Mouse (Mus musculus) spleen, adult 2 months (tissue): ENCODE results near the gene Nup188. TPM values are rescaled to one million over a fixed set of nuclear protein-coding genes. Genes with fewer than 3 reads are reported as not detected.

Source experiments
- DNase-seq, 2 experiments: peaks; one replicate each; pipeline versions ENCODE4 v3.0.0 to v3.0.0-alpha.2; 2012 to 2021; ENCODE audit warnings: low spot score in 2 of 2, low read depth in 1 of 2
- H3K27ac ChIP-seq: fragments of 200-500 bp; 2 replicates; pipeline ENCODE4 v1.5.1; 2012; ENCODE audit warnings: low read length, inconsistent platforms; ENCODE audit not compliant: insufficient read depth
- H3K27me3 ChIP-seq: fragments of 200-500 bp; 2 replicates; pipeline ENCODE4 v1.6.1; 2012; ENCODE audit warnings: mild to moderate bottlenecking, moderate library complexity, low read length, inconsistent platforms; ENCODE audit not compliant: control insufficient read depth, insufficient read depth
- H3K36me3 ChIP-seq: fragments of 200-500 bp; 2 replicates; pipeline ENCODE4 v1.6.1; 2012; ENCODE audit warnings: mild to moderate bottlenecking, low read length, inconsistent platforms; ENCODE audit not compliant: control insufficient read depth, insufficient read depth
- H3K4me1 ChIP-seq: fragments of 200-500 bp; 2 replicates; pipeline ENCODE4 v1.6.1; 2011; ENCODE audit warnings: inconsistent platforms; ENCODE audit not compliant: control insufficient read depth, insufficient read depth, insufficient read length
- H3K4me3 ChIP-seq: fragments of 200-500 bp; 2 replicates; pipeline ENCODE4 v1.5.1; 2011; ENCODE audit warnings: mild to moderate bottlenecking, inconsistent platforms; ENCODE audit not compliant: insufficient read depth, insufficient read length; ENCODE audit errors: extremely low read depth
- CTCF ChIP-seq: fragments of 200-500 bp; IDR thresholded peaks from 2 replicates; pipeline ENCODE4 v1.5.1; 2011; ENCODE audit warnings: mild to moderate bottlenecking, inconsistent platforms; ENCODE audit not compliant: insufficient read depth, insufficient read length, insufficient replicate concordance; ENCODE audit errors: extremely low read depth
- POLR2A ChIP-seq: fragments of 200-500 bp; IDR thresholded peaks from 2 replicates; pipeline ENCODE4 v1.6.1; 2011; ENCODE audit warnings: low read depth, low read length, inconsistent platforms
- WGBS: fragments of 180-500 bp; shearing (Covaris S2); methylation state at CpG from one replicate; pipeline ENCODE4 v1.1.7; 2018; 5-methylcytosine and 5-hydroxymethylcytosine counted together
- polyA plus RNA-seq: library from polyadenylated mRNA; depleted of rRNA; stranded (reverse); fragments of >200 nt; gene quantifications from 2 replicates; pipeline ENCODE4 v1.2.3, GENCODE M21; 2012

Gene Nup188
- polyA plus RNA-seq, 1 experiment = 32.4 TPM

GRCm38 (mm10) chr2:30268371-30268770 lies 17.8 kb upstream of the Nup188 start:
- no peak overlapping the region for H3K4me3 ChIP-seq
- no peak for TF ChIP-seq CTCF
- no peak for TF ChIP-seq POLR2A
- H3K4me1 ChIP-seq = peaks cover 2% of the 10 kb centered on the region; the same call in 1 of the 2 replicates
- no peak for DNase-seq
- peak overlapping the region; percentile 52 for H3K27ac ChIP-seq
- H3K27me3 ChIP-seq = no peaks in the 10 kb centered on the region
- 76% methylated on average over 4 of the region's 4 CpGs for WGBS
- H3K36me3 ChIP-seq = peaks cover 7% of the 10 kb centered on the region

GRCm38 (mm10) chr2:30269241-30269990 lies 16.8 kb upstream of the Nup188 start:
- DNase-seq = no peak
- no peaks in the 10 kb centered on the region for H3K27me3 ChIP-seq
- WGBS = 67% methylated on average over 17 of the region's 17 CpGs
- no peak overlapping the region for H3K27ac ChIP-seq
- H3K4me3 ChIP-seq = no peak overlapping the region
- TF ChIP-seq CTCF = no peak
- TF ChIP-seq POLR2A = no peak
- H3K4me1 ChIP-seq = peaks cover 2% of the 10 kb centered on the region; the same call in 1 of the 2 replicates
- H3K36me3 ChIP-seq = no peaks in the 10 kb centered on the region

- H3K27me3 ChIP-seq = no peaks in the 10 kb centered on the region
- H3K4me1 ChIP-seq = peaks cover 2% of the 10 kb centered on the region; the same call in 1 of the 2 replicates
- H3K36me3 ChIP-seq = no peaks in the 10 kb centered on the region
- no peak overlapping the region for H3K4me3 ChIP-seq
- H3K27ac ChIP-seq = no peak overlapping the region
- peak; percentile 45 to 58 for DNase-seq
- WGBS = 17% methylated on average over 1 of the region's 1 CpGs
- TF ChIP-seq POLR2A = no peak
- peak; percentile 57; the same call in 1 of the 2 replicates for TF ChIP-seq CTCF
Measured at GRCm38 (mm10) chr2:30270134-30270533, 16.1 kb upstream of the Nup188 start.

- DNase-seq = no peak
- Histone ChIP-seq H3K4me1 (peaks cover 10% of the 10 kb centered on the region; the same call in 1 of the 2 replicates), H3K36me3 (no peaks in the 10 kb centered on the region), H3K27me3 (no peaks in the 10 kb centered on the region), H3K4me3 (no peak within 1 kb of the TSS), H3K27ac (no peak within 1 kb of the TSS)
- TF ChIP-seq CTCF (no peak), POLR2A (no peak)
- 94% methylated on average over 11 of the region's 11 CpGs for WGBS
Measured at GRCm38 (mm10) chr2:30280743-30281142, 5.5 kb upstream of the Nup188 start, which contains the start of gene Gm28038. TSS of gene Gm28038 (plus strand) at chr2:30281043.

GRCm38 (mm10) chr2:30281651-30282050 lies 4.5 kb upstream of the Nup188 start:
- no peak overlapping the region for H3K4me3 ChIP-seq
- H3K27ac ChIP-seq = no peak overlapping the region
- H3K4me1 ChIP-seq = peaks cover 11% of the 10 kb centered on the region; the same call in 1 of the 2 replicates
- no peaks in the 10 kb centered on the region for H3K36me3 ChIP-seq
- DNase-seq = no peak
- no peaks in the 10 kb centered on the region for H3K27me3 ChIP-seq
- TF ChIP-seq CTCF = no peak
- TF ChIP-seq POLR2A = no peak
- 82% methylated on average over 3 of the region's 3 CpGs for WGBS

GRCm38 (mm10) chr2:30283193-30283592 lies 3.0 kb upstream of the Nup188 start:
- no peak for TF ChIP-seq POLR2A
- TF ChIP-seq CTCF = no peak
- Histone ChIP-seq H3K27me3 (no peaks in the 10 kb centered on the region), H3K27ac (no peak overlapping the region), H3K36me3 (no peaks in the 10 kb centered on the region), H3K4me3 (no peak overlapping the region), H3K4me1 (peaks cover 11% of the 10 kb centered on the region; the same call in 1 of the 2 replicates)
- WGBS = 79% methylated on average over 2 of the region's 2 CpGs
- DNase-seq = no peak

- H3K4me3 ChIP-seq = no peak overlapping the region
- H3K27me3 ChIP-seq = no peaks in the 10 kb centered on the region
- no peak for DNase-seq
- H3K4me1 ChIP-seq = peaks cover 11% of the 10 kb centered on the region; the same call in 1 of the 2 replicates
- H3K27ac ChIP-seq = no peak overlapping the region
- H3K36me3 ChIP-seq = no peaks in the 10 kb centered on the region
- TF ChIP-seq POLR2A (no peak), CTCF (no peak)
- 71% methylated on average over 5 of the region's 5 CpGs for WGBS
Measured at GRCm38 (mm10) chr2:30285004-30285403, 1.2 kb upstream of the Nup188 start.
